Mouse (Mus musculus) frontal cortex, adult 2 months (tissue): ENCODE measurements around the gene B4galt3. TPM values are rescaled to one million over a fixed set of nuclear protein-coding genes. Genes with fewer than 3 reads are reported as not detected.
A peak's percentile ranks its signal among the peaks of the same experiment; 100 is the strongest.

ENCODE experiments used
- DNase-seq, 2 experiments: peaks; one replicate each; pipeline ENCODE4 v3.0.0; 2022; ENCODE audit warnings: low spot score in 1 of 2; ENCODE audit errors: extremely low spot score in 1 of 2
- polyA plus RNA-seq: library from polyadenylated mRNA; depleted of rRNA; stranded (reverse); fragments of >200 nt; gene quantifications from 2 replicates; pipeline ENCODE4 v1.2.3, GENCODE M21; 2012; rRNA removed

The B4galt3 gene
- 65.2 and 73.7 TPM in 2 replicates for polyA plus RNA-seq

DNA sequence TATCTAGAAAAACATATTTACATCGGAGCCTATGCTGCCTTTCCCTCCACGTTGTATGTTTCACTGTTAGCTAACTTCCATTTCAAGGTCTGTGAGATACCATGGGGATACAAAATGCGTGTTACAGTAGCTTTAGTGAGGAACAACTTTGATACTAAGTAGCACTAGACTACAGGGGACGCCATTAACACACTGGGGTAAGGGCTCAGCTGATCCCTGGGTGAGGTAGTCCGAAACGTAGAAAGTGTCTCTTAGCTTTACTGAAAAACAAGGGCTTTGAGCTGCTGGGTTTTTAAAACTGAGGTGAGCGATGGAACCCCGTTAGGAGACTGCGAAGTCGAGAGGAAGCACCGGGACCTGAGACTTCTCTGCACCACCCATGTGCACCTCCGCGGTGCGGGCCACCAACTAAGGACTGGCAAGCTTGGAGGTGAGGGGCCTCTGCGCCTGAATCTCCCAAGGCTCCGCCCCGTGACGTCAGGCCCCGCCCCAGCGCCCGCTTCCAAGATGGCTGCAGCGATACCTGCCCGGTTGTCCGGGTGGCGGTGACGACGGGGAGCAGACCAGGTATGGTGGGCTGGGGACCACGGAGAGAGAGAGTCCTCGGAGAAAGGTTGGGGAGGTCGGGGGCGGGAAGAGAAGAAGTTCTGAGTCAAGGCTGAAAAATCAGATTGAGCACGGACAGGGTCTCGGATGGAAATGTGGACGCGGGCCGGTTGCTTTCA lies at the start of gene B4galt3:
Gene B4galt3 (plus strand): TSS at position 481 of the 725 bp plus-strand sequence.
- peak; percentile 88 to 97 for DNase-seq

DNA sequence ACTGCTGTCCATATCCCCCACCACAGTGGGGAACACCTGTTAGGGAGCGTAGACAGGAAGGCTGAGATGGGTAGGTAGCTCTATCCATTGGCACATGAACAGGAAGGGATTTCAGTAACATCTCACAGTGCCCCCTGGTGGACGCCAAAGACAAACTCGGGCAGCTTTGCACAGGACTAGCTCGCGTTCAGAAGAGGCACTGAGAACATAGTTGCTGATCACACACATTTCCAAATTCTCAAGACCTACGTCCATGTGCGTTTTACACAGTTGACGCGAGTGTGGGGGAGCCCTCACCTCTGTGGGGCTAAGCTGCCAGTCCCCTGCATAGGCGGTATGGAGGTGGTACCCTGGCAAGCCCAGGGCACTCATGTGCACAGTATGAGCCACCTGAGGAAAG lies 49.3 kb upstream of the B4galt3 start:
- DNase-seq, result peak; percentile 82 to 95

DNA sequence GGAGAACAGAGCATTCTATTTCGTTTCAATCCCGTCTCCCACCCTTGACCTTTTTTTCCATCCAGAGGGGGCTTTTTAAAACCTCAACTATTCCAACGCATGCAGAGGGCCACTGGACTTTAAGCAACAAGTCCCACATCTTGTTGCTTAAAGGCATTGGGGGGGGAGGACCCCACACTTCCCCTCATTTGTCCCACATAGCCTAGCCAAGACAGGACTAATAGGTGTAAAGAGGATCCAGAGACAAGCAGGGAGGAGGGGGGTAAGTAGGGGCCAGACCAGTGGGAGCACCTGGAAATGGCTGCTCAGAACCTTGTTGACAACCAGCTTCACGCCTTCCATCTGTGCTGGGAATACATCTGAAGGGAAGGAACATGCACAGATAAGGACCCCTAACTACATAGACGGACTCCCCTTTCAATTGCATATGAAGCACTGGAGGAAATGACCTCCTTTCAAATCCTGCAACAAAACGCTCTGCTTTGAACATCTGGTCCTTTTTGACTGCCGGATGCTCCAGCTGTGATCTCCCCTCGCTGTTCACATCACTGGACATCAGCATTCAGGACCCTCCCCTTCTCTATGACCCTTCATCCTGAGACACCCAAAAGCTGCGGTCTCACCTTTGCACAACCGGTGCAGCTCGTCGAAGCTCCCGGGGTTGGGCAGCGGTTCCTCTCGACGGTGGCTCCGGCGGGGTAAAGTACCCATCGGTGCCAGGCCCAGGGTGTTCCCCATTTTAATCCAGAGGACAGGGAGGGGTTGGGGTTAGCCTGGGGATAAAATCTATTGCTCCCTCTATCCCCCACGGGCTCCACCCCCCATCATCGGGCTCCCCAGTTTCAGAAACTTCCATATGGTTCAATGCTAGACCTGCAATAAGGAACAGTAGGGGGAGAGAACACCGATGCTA lies 48.6 kb upstream of the B4galt3 start:
- DNase-seq, result peak in 1 of 2 experiments; percentile 25

DNA sequence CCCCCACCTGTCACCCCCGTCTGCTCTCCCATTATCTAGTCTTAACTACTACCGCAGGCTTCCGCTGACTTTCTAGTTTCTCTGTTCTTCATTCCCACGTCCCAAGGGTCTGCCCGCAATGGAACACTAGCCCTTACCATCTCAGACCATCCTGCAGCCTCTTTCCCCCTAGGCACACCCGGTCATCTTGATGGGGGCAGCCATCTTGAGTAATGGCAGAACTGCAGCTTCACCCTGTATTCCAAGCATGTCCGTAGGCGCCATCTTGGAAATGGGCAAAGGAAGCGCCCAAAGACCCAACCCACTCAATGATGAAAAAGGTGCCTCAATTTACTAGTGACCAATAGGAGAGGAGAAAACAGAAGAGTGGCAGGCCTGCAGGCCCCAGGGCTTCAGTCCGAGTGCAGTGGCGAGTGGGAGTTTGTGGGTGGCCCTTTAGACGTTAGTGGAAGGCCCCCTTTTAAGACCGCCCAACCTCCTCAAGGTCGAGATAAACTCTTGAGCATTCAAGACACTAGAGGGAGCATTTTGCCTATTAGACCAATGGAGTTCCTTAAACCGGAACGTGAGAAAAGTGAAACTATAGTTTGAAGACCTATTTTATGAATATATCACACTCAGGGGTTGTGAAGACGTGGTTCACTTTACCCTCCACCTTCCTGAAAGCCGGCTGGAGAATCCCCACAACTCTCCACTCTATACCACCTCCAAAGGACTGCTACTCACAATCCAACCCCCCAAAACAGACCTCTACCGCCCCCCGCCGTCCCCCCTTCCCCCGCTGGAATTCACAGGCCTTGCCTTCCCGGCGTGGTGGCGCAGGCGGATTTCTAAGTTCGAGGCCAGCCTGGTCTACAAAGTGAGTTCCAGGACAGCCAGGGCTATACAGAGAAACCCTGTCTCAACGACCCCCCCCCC lies 47.6 kb upstream of the B4galt3 start, which contains the start of gene Tomm40l:
Gene Tomm40l (minus strand): TSS at position 277 of the 918 bp plus-strand sequence.
- DNase-seq, result peak; percentile 97 to 99

DNA sequence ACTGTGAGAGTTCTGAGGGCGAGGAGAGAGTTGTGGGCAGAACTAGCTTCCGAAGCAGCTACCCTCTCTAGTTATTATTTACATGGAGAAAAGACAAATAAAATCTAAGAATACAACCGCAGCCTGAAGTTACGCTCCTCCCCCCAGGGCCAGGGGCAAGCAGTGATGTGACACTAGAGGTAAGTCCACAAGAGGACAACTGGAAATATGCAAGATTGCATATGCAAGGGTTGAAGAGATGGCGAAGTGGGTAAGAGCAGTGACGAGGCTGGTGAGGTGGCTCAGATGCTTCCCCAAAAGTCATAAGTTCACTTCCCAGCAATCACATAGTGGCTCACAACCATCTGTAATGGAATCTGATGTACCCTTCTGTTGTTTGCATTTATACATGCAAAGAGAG lies 47.0 kb upstream of the B4galt3 start:
- no peak for DNase-seq

DNA sequence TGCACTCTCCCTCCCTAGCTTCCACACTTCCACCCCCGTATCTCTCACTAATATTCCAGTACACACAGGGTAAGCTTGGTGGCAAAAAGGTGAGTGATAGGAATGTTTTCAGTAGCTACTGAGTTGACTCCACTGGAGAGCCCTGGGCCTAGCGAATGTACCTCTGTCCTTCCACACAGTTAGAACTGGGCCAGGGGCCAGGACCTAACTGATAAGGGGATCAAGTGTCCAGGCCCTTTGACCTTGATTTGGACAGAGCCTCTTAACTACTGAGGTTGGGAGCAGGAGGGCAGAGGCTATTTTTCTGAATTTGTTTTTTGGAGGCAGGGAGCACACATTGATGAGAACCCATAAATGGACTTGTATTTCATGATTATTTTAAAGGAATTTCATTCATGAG lies 46.3 kb upstream of the B4galt3 start:
- DNase-seq, result no peak

DNA sequence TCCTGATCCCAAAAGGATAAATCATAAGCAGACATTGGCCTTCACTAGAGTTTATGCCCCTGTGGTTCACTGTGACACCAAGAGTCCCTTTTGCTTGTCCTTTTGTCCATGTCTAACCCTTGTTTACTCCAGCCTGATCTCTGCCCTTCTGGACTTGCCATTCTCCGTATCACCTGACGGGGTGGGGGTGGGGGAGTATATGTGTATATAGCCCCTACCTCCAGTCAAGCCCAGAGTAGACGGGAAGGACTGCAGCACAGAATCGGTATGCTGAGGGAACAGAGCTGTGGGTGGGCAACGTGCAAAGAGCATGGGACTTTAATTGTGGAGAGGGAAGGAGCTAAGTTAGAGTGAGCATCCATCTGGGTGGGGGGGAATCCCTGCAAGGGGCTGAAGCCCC lies 45.3 kb upstream of the B4galt3 start, which contains the start of gene Apoa2:
Gene Apoa2 (plus strand): TSS at position 198 of the 400 bp plus-strand sequence.
- no peak for DNase-seq

DNA sequence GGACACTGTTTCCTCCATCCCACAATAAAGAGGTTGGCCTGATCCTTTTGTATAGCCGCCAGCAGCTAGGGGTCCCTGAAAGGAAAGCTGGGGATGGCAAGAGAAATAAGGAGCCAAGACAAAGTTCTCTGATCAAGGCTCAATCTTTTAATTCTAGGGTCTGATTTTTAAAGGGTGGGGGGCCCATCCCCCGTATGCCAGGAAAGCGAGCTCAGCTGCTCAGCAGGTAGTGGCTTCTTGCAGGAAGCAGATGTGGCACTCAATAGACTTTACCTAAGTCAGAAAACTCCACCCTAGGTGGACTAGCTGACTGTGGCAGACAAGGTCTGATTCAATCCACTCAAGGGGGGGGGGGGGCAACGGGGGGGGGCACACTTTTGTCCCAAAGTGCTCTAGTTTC lies 43.3 kb upstream of the B4galt3 start:
- no peak for DNase-seq

DNA sequence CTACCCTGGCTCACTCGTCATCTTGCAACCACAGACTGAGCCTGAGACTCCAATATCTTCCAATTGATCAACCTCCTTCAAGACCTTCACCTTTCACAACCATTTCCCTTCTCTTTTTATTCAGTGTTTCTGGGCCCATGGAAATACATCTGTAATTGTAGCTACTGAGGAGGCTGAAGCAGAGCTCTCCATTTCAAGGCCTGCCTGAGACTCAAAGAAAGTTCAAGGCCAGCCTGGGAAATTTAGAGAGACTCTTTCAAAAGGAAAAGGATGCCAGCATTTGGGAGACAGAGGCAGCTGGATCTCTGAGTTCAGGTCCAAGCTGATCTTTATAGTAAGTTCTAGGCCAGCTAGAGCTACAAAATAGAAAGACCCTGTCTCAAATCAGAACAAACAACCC lies 42.2 kb upstream of the B4galt3 start:
- DNase-seq, result no peak

DNA sequence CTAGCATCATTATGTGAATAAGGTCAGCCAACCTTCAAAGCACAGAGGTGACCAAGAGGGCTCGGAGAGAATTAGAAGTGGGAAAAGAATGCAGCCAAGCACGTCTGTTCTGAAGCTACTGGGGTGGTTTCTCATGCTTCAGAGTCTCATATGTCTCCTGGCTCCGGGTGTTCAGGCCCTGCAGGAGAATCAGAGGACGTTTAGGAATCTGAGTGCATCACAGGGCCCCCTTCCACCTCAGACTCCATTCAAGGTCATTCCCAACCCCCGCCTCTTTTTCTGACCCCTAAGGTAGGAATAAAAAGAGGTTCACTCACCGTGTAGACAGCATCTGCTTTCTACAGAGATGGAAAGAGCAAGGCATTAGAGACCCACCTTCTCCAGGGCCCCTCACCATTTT lies 40.4 kb upstream of the B4galt3 start:
- DNase-seq, result no peak

DNA sequence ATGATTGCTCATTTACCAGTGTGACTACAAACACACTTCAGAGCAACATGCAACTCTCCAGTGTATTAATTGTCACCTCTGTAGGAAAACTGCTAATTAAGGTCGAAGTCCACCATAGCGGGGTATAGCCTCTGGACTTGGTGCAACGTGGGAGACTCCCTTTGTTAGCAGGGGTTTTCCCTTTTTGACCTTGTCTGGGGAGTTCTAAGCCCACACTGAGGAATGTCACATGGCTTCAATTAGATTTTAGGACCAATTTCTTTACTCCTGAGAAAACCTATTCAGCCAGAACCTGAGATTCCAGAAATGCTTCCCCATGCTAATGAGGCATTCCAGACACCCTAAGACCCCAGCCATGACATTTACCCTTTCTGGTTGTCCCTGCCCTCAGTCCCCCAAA lies 39.9 kb upstream of the B4galt3 start:
- DNase-seq, result no peak

DNA sequence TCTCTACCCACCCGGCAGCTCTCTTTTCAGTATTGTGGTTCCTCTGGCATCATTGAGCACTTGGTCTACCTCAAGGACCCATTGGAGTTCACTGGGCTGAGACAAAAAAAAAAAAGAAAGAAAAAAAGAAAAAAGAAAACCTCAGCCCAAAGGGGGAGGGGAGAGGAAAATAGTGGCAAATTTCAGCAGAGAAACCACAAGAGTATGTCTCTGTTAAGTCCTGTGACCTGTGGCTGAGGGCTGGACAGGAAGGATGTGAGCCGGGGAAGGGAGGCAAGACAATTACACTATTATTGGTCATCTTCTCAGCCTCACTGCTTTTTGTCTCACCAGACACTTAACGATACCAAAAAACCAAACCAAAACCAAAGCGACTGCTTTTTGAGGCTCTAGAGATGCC lies 38.3 kb upstream of the B4galt3 start:
- DNase-seq, result no peak

DNA sequence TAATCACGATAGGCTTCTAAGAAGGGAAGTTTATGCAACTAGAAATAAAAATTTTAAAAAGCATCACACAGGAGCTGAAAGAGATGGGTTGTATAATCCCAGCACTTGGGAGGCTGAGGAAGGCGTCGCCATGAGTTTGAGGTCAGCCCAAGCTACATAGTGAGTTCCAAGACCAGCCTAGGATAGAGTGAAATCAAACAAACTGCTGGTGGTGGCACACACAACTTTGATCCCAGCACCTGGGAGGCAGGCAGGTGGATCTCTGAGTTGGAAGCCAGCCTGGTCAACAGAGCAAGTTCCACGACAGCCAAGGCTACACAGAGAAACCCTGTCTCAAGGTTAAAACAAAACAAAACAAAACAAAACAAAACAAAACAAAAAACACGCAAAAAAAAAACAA lies 37.8 kb upstream of the B4galt3 start:
- no peak for DNase-seq

DNA sequence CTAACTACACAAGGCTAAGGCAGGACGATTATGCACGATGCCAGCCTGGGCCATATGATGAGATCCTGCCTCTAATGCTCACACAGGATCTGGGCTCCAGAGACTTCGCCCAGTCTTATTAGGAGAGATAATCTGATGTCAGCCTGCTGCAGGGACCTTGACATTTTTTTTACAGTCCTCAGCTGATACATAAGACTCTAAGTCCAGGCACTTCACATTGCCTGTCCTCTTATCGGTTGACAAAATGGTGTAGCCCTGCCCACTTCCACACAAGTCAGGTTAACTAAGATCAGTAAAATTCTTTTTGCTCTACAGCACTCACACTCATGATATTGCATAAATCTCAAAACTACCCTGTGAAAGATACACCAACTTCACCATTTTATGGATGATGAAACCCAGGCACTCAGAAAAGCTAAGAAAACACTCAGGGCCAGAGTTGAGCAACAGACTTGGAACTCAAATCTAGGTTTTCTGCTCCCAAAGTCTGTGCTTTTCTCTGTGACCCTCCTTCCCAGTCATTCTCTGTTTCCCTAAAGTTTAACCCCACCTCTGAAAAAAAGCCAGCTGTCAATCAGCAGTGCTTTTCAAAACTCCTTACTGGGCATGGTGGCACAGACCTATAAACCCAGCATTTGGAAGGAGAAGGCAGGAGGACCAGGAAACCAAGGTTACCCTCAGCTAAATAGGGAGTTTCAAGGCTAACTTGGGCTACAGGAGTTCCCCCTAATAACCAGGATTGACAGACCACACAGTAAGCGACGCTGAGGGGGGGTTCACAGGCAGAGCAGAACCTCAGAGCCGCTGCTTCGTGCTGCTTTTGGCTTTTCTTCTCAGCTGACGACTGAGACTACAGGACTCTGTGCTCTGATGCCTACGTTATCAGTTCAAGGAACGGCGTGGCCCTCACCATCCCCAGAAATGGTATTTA lies 37.1 kb upstream of the B4galt3 start:
- no peak for DNase-seq

DNA sequence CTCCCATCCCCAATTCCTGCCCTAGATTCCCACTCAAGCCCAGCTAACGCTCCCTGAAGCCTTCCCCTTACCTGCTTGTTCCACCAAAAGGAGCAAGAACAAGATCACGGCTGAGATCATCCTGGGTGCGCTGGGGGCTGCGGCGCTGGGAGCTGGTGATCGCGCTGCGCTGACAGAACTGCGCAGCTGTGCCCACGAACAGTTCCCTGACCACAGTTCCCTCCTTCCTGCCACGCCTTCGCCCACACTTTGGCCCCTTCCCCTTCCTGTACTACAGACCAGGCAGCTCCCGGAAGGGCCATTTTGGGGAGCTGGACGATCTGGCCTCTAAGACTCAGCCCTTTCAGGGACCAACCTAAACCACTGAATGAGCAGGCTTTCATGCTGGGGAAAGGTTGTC lies 36.0 kb upstream of the B4galt3 start, which contains the start of gene Fcer1g:
Gene Fcer1g (minus strand): TSS at position 240 of the 400 bp plus-strand sequence.
- DNase-seq, result no peak

DNA sequence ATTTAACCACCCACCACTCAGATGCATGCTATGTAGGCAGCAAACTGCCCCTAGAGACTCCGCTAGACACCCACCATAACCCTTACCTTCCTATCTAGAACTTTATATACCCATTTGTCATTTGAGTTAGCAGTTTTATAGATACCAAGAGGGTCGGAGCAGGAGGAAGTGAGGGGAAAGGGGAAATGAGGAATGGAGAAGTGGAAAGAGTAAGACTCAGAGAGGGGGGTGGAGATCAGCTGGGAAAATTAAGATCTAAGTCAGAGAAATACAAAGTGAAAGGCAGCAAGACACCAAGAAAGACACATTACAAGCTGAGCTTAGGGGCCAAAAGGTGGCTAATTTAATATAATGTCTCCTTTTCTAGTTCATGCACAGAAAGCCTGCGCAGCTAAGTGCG lies 35.6 kb upstream of the B4galt3 start:
- no peak for DNase-seq

DNA sequence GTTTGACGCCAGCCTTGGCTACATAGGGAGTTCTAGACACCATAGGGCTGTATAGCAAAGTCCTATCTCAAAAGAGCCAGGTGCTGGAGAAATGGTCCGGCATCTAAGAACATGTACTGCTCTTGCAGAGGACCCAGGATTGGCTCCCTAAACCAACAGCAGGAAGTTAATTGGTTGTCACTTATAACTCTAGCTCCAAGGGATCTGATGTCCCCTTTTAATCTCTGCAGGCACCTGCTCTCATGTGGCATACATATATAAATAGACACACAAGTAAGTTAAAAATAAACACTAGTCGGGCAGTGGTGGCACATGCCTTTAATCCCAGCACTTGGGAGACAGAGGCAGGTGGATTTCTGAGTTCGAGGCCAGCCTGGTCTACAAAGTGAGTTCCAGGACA lies 34.3 kb upstream of the B4galt3 start:
- no peak for DNase-seq

DNA sequence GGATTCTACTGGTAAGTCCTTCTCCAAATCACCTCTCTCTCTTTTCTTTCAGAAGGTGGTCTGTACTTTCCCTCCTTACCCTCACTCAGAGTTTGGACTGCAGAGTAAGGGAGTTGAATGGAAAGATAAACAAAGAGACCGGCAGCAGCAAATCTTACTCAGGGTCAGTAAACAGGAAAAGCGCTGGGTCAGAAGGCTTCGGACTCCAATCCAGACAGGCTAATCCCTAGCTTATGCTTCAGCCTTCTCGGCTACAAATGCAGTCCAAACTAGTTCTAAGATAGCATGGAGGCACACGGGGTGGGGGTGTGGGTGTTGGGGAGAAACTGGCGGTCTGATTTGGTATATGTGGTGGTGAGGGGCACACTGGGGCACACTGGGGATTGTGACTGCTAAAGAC lies 32.7 kb upstream of the B4galt3 start:
- no peak for DNase-seq

DNA sequence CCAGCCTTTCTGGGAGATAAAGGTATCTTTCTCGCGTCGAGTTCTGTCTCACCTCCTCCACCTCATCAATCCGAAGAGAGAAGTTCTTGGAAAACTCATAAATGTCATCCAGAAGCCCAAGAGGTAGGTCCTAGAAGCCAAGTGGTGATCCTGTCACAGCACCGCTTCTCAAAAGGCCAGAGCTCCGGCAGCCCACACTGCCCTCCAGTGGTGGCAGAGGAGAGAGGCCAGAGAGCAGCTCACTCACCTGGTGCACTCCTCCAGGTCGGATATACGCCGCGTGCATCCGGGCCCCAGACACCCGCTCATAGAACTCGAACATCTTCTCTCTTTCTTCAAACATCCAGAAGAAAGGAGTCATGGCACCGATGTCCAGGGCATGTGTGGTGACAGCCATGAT lies 31.7 kb upstream of the B4galt3 start:
- DNase-seq, result peak in 1 of 2 experiments; percentile 57
